Mouse (Mus musculus): ENCODE results near the gene Ceacam19.

Gene Ceacam19

GRCm38 (mm10) chr7:19887849-19888248, at the start of gene Ceacam19:
Gene Ceacam19, minus strand, starts transcription at chr7:19887965.
- WGBS: 72% methylated on average over 7 of the region's 7 CpGs

DNA sequence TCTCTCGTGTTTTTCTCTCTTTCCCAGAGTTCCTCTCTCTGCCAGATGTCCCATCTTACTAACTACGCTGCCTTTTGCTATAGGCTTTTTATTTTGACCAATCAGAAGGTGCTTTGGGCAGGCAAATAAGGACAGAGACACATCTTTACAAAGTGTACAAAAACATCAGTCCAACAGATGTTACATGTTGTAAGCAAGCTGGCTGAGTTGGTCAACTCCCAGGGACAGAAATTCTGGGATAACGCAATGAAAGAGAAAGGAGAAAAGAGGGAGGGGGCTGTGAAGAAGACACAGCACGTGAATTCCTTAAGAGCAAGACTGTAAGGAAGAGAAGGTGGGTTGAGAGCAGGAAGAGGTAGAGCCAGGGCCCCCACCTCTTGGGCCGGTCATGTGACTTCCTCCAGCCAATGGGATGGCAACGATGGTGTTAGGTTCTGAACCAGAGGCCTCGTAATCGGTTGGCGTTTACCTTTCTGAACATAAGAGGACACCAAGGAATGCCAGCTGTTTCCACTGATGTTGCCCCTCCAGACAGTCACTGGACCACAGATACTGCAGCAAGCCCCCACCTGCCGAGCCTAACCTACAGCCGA, 49.6 kb upstream of the Ceacam19 start:
- WGBS: 84% methylated on average over 11 of the region's 11 CpGs

GRCm38 (mm10) chr7:19935961-19936360, 48.2 kb upstream of the Ceacam19 start:
- WGBS: 49% methylated on average over 6 of the region's 6 CpGs

GRCm38 (mm10) chr7:19935171-19935751, 47.5 kb upstream of the Ceacam19 start:
- WGBS: 71% methylated on average over 20 of the region's 20 CpGs

DNA sequence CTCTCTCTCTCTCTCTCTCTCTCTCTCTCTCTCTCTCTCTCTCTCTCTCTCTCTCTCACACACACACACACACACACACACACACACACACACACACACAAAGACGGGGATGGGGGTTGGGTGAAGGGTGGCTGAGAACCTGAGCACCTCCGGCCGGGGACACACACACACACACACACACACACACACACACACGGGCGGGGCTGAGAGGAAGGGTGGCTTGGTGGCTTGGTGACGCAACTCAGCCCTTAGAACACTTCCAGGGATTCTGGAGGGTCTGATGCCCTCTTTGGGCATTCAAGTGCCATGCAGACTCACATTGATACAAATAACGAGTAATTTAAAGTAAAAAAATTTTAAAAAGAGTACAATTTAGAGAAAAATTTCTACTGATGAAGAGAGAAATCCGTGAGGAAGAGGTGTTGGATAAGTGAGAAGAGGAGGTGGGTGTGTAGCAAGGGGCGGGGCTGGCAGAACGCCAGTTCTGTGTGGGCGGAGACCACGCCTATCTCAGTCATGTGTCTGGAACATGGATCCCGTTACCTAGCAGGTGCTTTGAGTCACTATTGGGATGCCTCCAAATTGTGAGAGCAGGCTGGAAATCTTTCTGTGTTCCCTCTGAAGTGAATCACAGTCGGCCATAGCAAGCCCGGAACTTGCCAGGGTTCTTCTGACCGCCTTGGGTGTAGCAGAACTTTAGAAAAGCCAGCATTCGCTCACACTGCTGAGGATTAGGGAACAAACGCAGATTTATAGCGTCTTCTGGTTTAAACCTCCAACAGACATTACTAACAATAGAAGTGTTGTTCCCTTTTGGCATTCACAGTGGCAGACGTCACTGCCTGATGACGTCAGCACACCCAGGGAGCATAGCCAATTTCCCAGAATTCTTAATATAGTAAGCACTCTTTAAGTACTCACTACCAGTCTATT, 45.4 kb upstream of the Ceacam19 start:
- WGBS: 6% methylated on average over 21 of the region's 21 CpGs

DNA sequence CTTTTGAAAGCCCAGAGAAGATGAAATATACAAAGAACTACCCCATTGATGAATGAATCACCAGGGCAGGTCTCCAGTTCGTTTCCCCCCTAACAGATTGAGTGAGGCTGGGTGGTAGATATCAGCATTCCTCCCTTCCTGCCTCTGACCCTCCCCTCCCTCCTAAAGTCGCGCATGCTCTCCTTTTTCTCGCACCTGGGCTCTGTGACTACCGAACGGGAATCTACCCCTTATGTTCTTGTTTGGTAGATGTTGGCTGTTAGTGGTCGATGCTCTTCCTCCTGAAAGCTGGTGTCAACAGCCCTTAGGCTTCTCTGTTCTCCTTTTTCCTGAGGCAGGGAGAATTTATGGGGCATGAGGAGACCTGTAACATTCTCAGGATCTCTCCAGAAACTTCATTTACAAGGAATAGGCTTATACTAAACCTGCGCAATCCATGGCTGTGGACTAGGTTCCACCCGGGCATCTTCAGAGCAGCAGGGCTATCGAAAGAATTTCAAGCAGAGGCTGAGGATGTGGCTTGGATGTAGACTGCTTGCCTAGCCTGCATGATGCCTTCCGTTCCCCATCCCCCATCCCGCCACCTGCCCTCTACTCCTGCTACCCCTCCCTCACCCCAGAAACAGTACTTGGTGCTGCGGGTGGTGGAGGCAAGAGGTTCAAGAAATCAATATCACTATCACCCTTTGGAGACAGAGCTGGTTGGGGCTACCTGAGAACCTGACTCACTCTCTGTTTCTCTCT, 44.5 kb upstream of the Ceacam19 start:
- 36% methylated on average over 13 of the region's 13 CpGs for WGBS

- WGBS: 73% methylated on average over 6 of the region's 6 CpGs
Measured at GRCm38 (mm10) chr7:19930481-19930880, 42.7 kb upstream of the Ceacam19 start.

DNA sequence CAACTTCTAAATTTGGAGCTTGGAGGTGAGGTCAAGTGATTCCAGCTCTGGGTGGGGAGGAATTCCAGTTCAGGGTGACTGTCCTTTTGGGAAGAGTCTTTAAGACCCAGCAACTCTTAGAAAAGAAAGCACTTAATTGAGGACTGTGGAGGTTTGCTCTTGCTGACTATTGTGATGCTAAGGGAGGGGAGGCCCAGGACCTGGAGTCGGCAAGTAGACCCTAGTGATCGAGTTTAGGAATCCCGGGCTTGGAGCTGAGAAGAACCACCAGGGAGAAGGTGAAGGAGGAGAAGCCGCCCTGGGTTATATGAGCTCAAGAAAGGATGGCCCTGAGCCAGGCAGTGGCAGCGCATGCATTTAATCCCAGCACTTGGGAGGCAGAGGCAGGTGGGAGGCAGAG, 40.7 kb upstream of the Ceacam19 start:
- 70% methylated on average over 5 of the region's 5 CpGs for WGBS

DNA sequence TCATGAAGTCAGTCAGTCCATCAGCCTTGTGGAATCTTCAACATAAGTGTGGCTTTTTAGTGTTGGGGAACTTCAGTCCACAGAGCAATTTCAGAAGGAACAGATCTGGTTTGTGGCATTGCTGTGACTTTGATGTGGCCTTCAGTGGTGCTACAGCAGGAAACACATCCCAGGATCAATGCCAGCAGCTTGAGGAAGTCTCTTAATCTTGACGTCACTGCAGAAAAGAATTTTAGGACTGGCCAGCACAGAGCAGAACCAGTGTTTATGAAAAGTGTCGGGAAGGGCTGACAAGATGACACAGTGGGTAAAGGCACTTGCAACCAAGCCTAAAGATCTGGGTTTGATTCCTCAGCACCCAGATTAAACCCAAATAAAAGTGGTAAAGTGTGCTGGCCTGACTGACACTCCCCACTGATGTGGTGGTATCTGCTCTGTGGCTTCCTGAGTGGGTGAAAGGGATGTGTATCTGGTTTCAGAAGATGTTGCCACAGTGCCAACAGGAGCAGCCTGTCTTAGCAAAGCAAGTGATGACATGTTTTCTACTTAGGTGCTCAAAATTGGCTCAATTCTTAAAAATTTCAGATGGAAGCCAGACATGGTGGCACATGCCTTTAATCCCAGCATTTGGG, 39.2 kb upstream of the Ceacam19 start:
- WGBS: 60% methylated on average over 2 of the region's 2 CpGs

DNA sequence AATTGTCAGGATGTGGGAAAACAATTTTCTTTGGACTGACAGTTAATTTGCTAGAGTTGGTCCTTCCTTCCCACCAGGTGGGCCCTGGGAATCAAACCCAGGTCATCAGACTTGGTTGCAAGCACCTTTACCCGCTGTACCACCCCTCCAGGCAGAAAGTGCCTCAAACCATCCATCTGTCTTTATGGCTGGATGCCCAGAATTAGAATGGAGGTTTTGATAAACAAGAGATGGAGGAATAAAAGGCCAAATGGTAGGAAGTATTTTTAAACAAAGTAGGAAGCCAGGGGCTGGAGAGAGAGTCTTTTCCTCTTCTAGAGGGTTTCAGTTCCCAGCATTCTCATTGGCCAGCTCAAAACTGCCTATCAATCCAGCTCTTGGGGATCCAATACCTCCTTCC, 37.6 kb upstream of the Ceacam19 start:
- 66% methylated on average over 1 of the region's 1 CpGs for WGBS

DNA sequence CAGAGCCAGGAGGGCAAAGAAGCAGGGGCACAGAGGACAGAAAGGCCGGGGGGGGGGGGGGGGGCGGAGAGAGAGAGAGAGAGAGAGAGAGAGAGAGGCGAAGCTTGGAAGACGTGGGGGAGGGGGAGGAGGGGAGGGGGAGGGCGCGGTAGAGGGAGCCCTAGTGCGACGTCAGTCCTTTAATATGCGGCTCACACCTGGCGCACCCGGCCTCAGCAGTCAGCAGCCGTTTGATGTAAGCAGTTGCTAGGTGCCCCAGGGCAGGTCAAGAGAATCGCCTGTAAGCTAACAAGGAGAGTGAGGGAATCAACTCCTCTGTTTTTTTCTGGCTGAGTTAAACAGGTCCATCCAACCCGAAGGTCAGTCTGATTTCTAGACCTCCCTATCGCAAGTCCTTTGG, 36.0 kb upstream of the Ceacam19 start:
- 28% methylated on average over 13 of the region's 15 CpGs for WGBS

GRCm38 (mm10) chr7:19923354-19923753, 35.6 kb upstream of the Ceacam19 start:
- 53% methylated on average over 2 of the region's 2 CpGs for WGBS

DNA sequence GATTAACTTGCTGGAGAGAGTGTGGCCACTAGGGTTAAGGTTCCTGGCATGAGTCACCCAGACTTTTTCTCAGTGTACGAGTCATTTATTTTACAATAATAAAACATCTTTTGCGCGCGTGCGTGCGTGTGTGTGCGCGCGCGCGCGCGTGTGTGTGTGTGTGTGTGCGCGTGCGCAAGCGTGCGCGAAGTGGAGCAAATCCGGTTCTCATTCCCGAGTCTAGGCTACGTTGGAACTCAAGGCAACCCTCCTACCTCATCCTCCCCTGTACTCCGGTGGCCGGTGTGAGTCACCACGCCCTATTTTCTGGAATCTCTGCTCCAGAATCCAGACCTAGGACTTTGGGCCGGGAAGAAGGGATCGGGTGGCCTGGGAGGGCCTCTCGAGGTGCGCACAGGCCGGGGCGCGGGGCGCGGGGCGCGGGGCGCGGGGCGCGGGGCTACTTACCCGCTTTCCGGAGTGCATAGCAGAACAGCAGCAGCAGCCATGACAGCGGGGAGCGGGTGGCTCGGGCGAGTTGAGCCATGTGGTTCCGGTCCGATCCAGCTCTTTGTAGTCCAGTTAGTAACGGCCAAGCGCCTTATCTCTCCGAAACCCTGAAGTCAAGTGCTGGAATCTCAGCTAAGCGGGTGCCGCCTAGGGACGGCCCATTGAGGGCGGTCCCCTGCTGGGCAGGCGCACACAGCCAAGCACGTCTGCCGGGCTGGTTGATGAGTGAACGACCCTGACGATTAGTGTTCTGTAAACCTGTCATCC, 32.9 kb upstream of the Ceacam19 start, which contains the start of gene Pvr:
Gene Pvr, minus strand, starts transcription at position 655 of the 756 bp plus-strand sequence.
- under 1% methylated on average over 54 of the region's 60 CpGs for WGBS

- 32% methylated on average over 4 of the region's 4 CpGs for WGBS
Measured at GRCm38 (mm10) chr7:19920166-19920505, 32.4 kb upstream of the Ceacam19 start.

GRCm38 (mm10) chr7:19914558-19914957, 26.8 kb upstream of the Ceacam19 start:
- 93% methylated on average over 7 of the region's 7 CpGs for whole genome bisulfite sequencing

- 76% methylated on average over 23 of the region's 23 CpGs for WGBS
Measured at GRCm38 (mm10) chr7:19911695-19912524, 24.1 kb upstream of the Ceacam19 start.

- WGBS: 62% methylated on average over 6 of the region's 6 CpGs
Measured at GRCm38 (mm10) chr7:19911292-19911658, 23.5 kb upstream of the Ceacam19 start.

DNA sequence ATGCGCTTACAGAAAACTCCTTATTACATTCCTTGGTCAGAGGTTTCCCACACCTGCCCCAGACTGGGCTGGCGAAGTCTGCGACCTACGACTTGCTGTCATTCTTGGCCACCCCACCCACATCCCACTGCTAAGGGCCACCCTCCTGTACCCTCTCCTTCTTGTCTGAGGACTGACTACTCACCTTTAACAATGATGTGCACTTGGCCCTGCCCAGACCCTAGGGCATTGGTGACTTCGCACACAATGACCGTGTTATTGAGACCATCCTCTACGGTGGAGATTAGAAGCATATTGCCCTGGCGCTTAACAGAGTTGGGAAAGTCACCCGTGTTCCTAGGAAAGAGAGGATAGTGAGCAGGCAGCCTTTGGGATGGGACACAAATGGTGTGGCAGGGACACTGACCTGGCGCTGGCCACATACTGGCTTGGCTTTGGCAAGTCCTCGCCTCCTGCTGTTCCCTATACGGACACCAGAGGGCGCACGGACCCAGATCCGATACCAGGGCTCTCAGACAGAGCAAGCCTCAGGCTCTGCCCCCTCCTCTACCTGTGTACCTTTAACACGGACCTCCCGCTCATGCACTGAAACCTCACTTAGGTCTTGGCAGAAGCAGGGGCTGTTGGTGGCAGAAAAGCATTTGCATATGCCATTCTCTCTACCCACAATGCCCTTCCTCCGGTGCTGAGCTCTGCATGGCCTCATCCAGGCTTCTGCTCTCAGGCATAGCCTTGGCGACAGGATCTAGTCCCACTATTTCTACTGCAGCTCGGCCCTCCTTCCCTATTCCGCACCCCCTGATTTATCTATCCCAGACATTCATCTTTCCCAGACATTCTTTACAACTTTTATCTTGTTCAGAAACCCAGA, 22.9 kb upstream of the Ceacam19 start:
- 47% methylated on average over 21 of the region's 21 CpGs for WGBS

DNA sequence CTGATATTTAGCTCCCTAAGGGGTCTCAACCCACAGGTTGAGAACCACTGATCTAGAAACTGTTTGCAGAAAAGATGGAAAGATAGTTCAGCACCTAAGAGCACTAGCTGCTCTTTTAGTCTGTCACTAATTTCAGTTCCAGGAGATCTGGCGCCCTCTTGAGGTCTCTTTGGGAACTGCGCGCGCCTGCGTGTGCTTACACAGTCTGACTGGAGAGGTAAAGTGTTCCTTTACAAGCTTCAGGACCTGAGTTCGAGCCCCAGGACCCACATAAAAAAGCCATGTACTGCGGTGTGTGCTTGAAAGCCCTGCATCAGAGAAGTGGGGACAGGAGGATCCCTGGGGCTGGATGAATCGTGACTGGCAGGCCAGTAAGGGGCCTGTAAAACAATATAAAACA, 2.1 kb upstream of the Ceacam19 start:
- 55% methylated on average over 8 of the region's 8 CpGs for WGBS
